Mouse (Mus musculus): ENCODE results near the gene Mindy4.

Mindy4 gene

DNA sequence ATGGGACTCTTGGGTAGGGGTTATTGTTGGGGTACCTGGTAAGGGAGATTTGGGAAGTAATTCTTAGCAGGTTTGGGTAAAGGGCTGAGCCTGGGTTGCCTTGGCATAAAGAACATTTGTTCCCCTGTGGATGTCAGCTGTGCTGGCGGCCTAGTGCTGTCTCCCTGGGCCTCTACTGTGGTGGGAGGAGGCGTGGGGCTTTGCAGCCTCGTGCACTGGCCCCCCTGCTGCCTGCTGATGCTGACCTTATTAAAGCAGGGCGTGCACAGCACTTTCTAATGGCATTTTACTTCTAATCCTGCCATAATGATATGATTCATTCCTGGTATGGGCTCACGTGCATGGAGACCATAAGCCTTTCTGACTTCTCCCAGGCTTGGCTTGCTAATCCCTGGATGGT, 82.0 kb downstream of the Mindy4 start:
- Histone ChIP-seq H3K27me3 (ENCODE audit: insufficient read depth, low read length) (no peaks in the 10 kb centered on the region), H3K4me3 (replicated peaks; ENCODE audit: low read length) (no peak overlapping the region), H3K9me3 (ENCODE audit: low read length) (0 out of 2 replicates have a peak, but pooled peaks cover 4% of the 10 kb centered on the region), H3K36me3 (ENCODE audit: insufficient read depth, low read length) (no peaks in the 10 kb centered on the region), H3K4me1 (replicated peaks; ENCODE audit: low read depth, low read length) (no peaks in the 10 kb centered on the region)
- TF ChIP-seq POU5F1 (IDR thresholded peaks at IDR 0.05; ENCODE audit: borderline replicate concordance, low read length) (no peak), CTCF (conservative IDR thresholded peaks at IDR 0.05; ENCODE audit: low read length) (no peak), NANOG (IDR thresholded peaks at IDR 0.05; ENCODE audit: borderline replicate concordance, low read length) (no peak)

DNA sequence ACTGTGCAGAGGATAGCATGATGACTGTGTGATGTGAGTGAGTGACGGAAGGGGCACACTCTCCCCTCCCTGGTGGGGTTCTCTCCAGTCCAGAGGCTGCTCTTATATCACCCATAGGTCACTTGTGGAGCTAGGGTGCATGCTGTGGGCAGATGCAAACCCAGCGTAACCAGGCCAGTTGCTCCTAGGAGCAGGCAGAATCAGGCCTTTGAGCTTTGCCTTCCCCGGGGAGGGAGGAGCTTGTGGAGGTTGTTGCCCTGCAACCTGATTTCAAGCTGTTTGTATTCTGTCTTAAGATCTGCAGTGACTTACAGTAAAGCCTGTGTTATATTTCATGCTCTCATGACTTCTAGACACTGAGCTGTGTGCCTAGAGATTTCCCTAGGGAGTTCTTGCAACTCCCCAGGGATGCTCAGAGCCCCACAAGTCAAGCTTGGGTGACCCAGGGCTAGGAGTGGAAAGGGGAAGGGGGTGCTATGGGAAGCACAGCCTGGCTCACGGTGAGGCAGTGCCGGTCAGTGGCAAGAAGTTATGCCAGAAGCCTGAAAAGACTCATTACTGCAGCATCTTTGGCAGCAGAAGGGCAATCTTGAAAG, 84.9 kb downstream of the Mindy4 start:
- TF ChIP-seq POU5F1 (IDR thresholded peaks at IDR 0.05; ENCODE audit: borderline replicate concordance, low read length): no peak
- TF ChIP-seq CTCF (conservative IDR thresholded peaks at IDR 0.05; ENCODE audit: low read length): no peak
- TF ChIP-seq NANOG (IDR thresholded peaks at IDR 0.05; ENCODE audit: borderline replicate concordance, low read length): no peak
- no peaks in the 10 kb centered on the region for H3K27me3 ChIP-seq (ENCODE audit: insufficient read depth, low read length)
- no peaks in the 10 kb centered on the region for H3K9me3 ChIP-seq (ENCODE audit: low read length)
- no peak overlapping the region for H3K4me3 ChIP-seq (replicated peaks; ENCODE audit: low read length)
- no peaks in the 10 kb centered on the region for H3K4me1 ChIP-seq (replicated peaks; ENCODE audit: low read depth, low read length)
- H3K36me3 ChIP-seq (ENCODE audit: insufficient read depth, low read length): no peaks in the 10 kb centered on the region

DNA sequence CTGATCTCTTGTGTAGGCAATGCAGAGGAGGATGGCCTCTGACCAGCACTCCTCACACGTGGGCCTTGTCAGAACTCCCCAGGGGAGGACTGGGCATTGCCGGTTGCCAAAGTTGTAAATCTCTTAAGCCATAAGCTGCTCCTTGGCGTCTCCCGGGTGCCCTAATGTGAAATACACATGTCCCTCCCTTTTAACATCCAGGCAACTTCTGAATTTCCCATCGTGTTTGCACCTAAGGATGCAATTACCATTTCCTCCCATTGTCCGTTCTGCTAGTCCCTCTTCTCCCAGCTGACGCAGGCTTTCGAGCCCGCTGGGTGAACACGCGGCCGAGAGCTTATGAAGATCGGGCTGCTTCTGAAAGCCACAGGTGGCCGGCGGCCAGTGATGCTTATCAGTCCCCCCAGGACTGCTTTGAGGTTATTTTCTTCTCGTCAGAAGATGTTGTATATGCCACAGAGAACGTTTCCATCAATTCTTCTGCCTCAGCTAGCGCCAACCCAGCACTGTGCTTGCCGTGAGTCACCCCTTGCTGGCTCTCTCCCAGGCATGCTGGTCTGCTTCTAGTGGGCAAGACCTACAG, 91.5 kb downstream of the Mindy4 start:
- Histone ChIP-seq H3K36me3 (ENCODE audit: insufficient read depth, low read length) (no peaks in the 10 kb centered on the region), H3K27me3 (ENCODE audit: insufficient read depth, low read length) (no peaks in the 10 kb centered on the region), H3K9me3 (ENCODE audit: low read length) (no peaks in the 10 kb centered on the region), H3K4me3 (replicated peaks; ENCODE audit: low read length) (no peak overlapping the region), H3K4me1 (replicated peaks; ENCODE audit: low read depth, low read length) (no peaks in the 10 kb centered on the region)
- no peak for TF ChIP-seq NANOG (IDR thresholded peaks at IDR 0.05; ENCODE audit: borderline replicate concordance, low read length)
- TF ChIP-seq CTCF (conservative IDR thresholded peaks at IDR 0.05; ENCODE audit: low read length): no peak
- TF ChIP-seq POU5F1 (IDR thresholded peaks at IDR 0.05; ENCODE audit: borderline replicate concordance, low read length): no peak

DNA sequence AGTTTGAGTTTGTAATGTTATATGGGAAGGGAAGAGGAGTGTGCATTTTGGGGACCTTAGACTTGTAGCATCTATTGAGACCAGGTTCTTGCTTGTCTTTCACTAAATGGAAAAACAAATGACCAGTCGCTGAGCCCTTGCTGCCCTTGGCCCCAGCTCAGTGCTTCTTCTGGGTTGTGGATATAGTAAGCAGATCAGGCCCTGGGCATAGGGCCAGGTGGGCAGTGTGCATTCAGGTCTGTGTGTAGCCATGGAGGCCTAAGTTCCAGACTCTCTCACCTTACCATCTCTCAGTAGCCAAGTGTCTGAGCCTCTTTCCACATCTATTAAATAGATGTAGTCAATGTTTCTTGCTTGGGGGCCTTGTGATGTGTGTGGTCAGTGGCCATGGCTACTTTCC, 92.1 kb downstream of the Mindy4 start:
- no peak overlapping the region for H3K4me3 ChIP-seq (replicated peaks; ENCODE audit: low read length)
- TF ChIP-seq POU5F1 (IDR thresholded peaks at IDR 0.05; ENCODE audit: borderline replicate concordance, low read length): no peak
- no peak for TF ChIP-seq CTCF (conservative IDR thresholded peaks at IDR 0.05; ENCODE audit: low read length)
- no peak for TF ChIP-seq NANOG (IDR thresholded peaks at IDR 0.05; ENCODE audit: borderline replicate concordance, low read length)
- H3K36me3 ChIP-seq (ENCODE audit: insufficient read depth, low read length): no peaks in the 10 kb centered on the region
- no peaks in the 10 kb centered on the region for H3K9me3 ChIP-seq (ENCODE audit: low read length)
- no peaks in the 10 kb centered on the region for H3K4me1 ChIP-seq (replicated peaks; ENCODE audit: low read depth, low read length)
- H3K27me3 ChIP-seq (ENCODE audit: insufficient read depth, low read length): no peaks in the 10 kb centered on the region

DNA sequence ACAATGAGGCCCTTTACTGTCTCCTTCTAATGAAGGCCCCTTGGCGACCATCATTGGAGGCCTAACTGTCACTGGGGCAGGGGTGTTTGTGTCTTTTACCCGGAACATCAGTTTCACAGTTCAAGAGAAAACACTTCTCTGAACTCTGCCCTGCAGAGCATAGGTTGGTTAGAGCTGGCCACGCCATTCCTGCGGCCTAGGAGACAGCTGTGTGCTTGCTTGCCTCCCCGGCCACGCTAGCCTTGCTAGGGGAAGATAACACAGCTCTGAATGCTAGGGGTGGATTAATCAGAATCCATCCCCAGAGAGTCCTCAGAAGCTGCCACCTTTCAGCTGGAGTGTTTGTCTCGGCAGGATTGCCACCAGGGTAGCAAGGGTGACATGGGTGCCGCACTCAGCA, 96.3 kb downstream of the Mindy4 start:
- no peaks in the 10 kb centered on the region for H3K9me3 ChIP-seq (ENCODE audit: low read length)
- H3K27me3 ChIP-seq (ENCODE audit: insufficient read depth, low read length): no peaks in the 10 kb centered on the region
- no peaks in the 10 kb centered on the region for H3K36me3 ChIP-seq (ENCODE audit: insufficient read depth, low read length)
- TF ChIP-seq CTCF (conservative IDR thresholded peaks at IDR 0.05; ENCODE audit: low read length) (no peak), POU5F1 (IDR thresholded peaks at IDR 0.05; ENCODE audit: borderline replicate concordance, low read length) (no peak), NANOG (IDR thresholded peaks at IDR 0.05; ENCODE audit: borderline replicate concordance, low read length) (no peak)
- H3K4me1 ChIP-seq (replicated peaks; ENCODE audit: low read depth, low read length): no peaks in the 10 kb centered on the region
- H3K4me3 ChIP-seq (replicated peaks; ENCODE audit: low read length): no peak overlapping the region

DNA sequence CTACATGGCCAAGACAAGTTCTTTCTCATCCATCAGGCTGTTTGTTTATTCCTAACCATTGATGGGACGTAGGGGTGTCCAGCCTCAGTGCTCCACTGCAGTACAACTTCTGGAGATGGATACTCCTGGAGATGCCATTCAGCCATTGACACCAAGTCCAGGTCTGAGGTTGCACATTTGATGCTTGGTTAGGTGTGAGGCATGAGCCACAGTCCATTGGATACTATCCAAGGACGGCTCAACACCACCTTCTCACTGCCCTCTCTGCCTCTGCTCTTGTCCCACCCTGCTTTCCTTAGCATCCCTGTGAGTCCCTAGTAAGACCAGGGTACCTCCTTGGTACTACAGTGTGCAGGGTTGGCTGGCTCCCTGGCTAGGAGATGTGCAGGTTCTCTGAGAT, 96.7 kb downstream of the Mindy4 start:
- H3K9me3 ChIP-seq (ENCODE audit: low read length): no peaks in the 10 kb centered on the region
- no peaks in the 10 kb centered on the region for H3K36me3 ChIP-seq (ENCODE audit: insufficient read depth, low read length)
- H3K4me3 ChIP-seq (replicated peaks; ENCODE audit: low read length): no peak overlapping the region
- TF ChIP-seq CTCF (conservative IDR thresholded peaks at IDR 0.05; ENCODE audit: low read length): no peak
- no peak for TF ChIP-seq NANOG (IDR thresholded peaks at IDR 0.05; ENCODE audit: borderline replicate concordance, low read length)
- TF ChIP-seq POU5F1 (IDR thresholded peaks at IDR 0.05; ENCODE audit: borderline replicate concordance, low read length): no peak
- H3K27me3 ChIP-seq (ENCODE audit: insufficient read depth, low read length): no peaks in the 10 kb centered on the region
- no peaks in the 10 kb centered on the region for H3K4me1 ChIP-seq (replicated peaks; ENCODE audit: low read depth, low read length)

DNA sequence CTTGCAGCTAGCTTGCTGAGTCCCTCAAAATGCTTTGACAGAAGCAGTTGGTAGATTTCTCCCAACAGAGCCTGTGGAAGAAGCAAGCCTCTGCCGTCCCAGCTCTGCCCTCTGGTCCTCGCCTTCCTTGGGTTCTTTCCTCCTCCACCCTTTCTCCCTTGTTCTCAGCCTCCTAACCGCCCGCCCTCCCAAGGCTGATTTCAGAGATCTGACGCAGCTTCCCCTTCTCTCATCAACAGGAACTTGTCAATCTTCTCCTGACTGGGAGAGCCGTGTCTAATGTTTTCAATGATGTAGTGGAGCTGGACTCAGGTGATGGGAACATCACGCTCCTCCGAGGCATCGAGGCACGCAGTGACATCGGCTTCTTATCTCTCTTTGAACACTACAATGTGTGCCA, 97.5 kb downstream of the Mindy4 start:
- no peaks in the 10 kb centered on the region for H3K9me3 ChIP-seq (ENCODE audit: low read length)
- H3K4me3 ChIP-seq (replicated peaks; ENCODE audit: low read length): no peak overlapping the region
- no peaks in the 10 kb centered on the region for H3K36me3 ChIP-seq (ENCODE audit: insufficient read depth, low read length)
- no peaks in the 10 kb centered on the region for H3K27me3 ChIP-seq (ENCODE audit: insufficient read depth, low read length)
- H3K4me1 ChIP-seq (replicated peaks; ENCODE audit: low read depth, low read length): no peaks in the 10 kb centered on the region
- no peak for TF ChIP-seq NANOG (IDR thresholded peaks at IDR 0.05; ENCODE audit: borderline replicate concordance, low read length)
- no peak for TF ChIP-seq POU5F1 (IDR thresholded peaks at IDR 0.05; ENCODE audit: borderline replicate concordance, low read length)
- TF ChIP-seq CTCF (conservative IDR thresholded peaks at IDR 0.05; ENCODE audit: low read length): no peak

DNA sequence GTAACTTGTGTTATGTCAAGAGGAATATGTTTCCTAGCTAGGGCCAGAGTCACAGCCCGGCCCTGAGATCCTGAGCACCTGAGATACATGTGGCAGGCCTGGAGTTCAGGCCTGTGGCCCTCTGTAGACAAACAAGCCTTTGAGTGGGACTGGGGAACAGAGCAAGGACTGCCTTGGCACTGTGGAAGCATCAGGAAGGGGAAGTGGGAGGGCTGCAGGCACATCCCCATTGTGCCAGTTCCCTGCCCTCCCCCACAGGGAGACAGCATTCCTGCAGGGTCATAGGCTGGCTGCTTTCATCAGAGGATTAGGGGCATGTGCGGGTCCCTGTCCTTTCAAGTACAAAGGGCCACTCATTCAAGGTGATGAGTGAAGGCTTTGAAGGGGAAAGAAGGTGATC, 107.0 kb downstream of the Mindy4 start:
- Histone ChIP-seq H3K36me3 (ENCODE audit: insufficient read depth, low read length) (no peaks in the 10 kb centered on the region), H3K27me3 (ENCODE audit: insufficient read depth, low read length) (no peaks in the 10 kb centered on the region), H3K9me3 (ENCODE audit: low read length) (no peaks in the 10 kb centered on the region), H3K4me1 (replicated peaks; ENCODE audit: low read depth, low read length) (no peaks in the 10 kb centered on the region), H3K4me3 (replicated peaks; ENCODE audit: low read length) (no peak overlapping the region)
- no peak for TF ChIP-seq CTCF (conservative IDR thresholded peaks at IDR 0.05; ENCODE audit: low read length)
- TF ChIP-seq POU5F1 (IDR thresholded peaks at IDR 0.05; ENCODE audit: borderline replicate concordance, low read length): no peak
- no peak for TF ChIP-seq NANOG (IDR thresholded peaks at IDR 0.05; ENCODE audit: borderline replicate concordance, low read length)

DNA sequence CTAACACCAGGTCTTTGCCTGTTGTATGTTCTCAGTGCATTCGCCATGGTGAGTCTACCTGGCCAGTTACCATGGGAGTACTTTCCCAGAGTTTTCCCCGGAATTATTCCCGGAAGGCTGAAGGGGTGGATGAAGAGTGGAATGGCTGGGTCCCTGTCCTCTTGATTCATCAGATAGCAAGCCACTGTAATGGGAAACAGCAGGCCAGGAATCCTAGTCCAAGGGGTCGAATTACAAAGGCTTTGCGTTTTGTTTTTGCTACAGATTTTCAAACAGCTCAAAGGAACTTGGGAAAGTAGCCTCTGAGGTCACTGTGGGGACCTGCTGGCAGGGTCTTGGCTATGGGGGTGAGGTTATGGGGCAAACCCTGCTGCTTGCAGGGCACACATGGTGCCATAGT, 108.8 kb downstream of the Mindy4 start:
- no peaks in the 10 kb centered on the region for H3K4me1 ChIP-seq (replicated peaks; ENCODE audit: low read depth, low read length)
- no peaks in the 10 kb centered on the region for H3K27me3 ChIP-seq (ENCODE audit: insufficient read depth, low read length)
- TF ChIP-seq CTCF (conservative IDR thresholded peaks at IDR 0.05; ENCODE audit: low read length) (no peak), NANOG (IDR thresholded peaks at IDR 0.05; ENCODE audit: borderline replicate concordance, low read length) (no peak), POU5F1 (IDR thresholded peaks at IDR 0.05; ENCODE audit: borderline replicate concordance, low read length) (no peak)
- H3K36me3 ChIP-seq (ENCODE audit: insufficient read depth, low read length): no peaks in the 10 kb centered on the region
- no peak overlapping the region for H3K4me3 ChIP-seq (replicated peaks; ENCODE audit: low read length)
- no peaks in the 10 kb centered on the region for H3K9me3 ChIP-seq (ENCODE audit: low read length)
